Mouse (Mus musculus) v-Abl transformed pro-B cells (cell line): Measurements from ENCODE around the gene BC051019.

Experiments used
- in situ Hi-C, 2 experiments: fragments of 400-800 bp; cut with MboI; formaldehyde crosslinking; loops; one replicate each; pipeline ENCODE4 v1.15.1; 2025; ENCODE audit not compliant: unreplicated experiment in 2 of 2

The BC051019 gene

GRCm38 (mm10) chr7:109712198-109712597, 11.5 kb downstream of the BC051019 start:
- in situ Hi-C loops = loop anchor here (5.0 to 25.0 kb wide), 4 partner anchors 175 to 1075 kb away; no protein-coding TSS in a partner anchor

DNA sequence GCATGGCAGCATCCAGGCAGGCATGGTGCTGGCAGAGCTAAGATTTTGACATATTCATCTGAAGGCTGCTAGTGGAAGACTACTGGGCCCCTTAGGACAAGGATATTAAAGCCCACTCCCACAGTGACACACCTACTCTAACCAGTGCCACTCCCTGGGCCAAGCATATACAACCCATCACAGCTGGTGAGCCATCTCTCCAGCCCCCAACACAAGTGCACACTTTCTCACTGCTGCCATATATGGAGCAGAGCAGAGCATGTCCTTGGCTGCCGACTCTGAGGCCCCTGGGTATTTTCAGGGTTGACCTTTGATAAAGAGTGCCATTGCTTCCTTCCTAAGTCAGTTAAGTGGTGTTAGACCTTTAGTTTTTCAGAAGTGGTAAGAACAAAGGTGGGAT, 13.6 kb downstream of the BC051019 start:
- in situ Hi-C loops = loop anchor here (5.0 to 25.0 kb wide), 4 partner anchors 177 to 1077 kb away; no protein-coding TSS in a partner anchor

- in situ Hi-C loops = loop anchor here (5.0 to 25.0 kb wide), 9 partner anchors 98 to 1078 kb away; partner anchors contain the start of gene Adm (in 2 of the 2)
Measured at GRCm38 (mm10) chr7:109708961-109709382, 14.7 kb downstream of the BC051019 start.

DNA sequence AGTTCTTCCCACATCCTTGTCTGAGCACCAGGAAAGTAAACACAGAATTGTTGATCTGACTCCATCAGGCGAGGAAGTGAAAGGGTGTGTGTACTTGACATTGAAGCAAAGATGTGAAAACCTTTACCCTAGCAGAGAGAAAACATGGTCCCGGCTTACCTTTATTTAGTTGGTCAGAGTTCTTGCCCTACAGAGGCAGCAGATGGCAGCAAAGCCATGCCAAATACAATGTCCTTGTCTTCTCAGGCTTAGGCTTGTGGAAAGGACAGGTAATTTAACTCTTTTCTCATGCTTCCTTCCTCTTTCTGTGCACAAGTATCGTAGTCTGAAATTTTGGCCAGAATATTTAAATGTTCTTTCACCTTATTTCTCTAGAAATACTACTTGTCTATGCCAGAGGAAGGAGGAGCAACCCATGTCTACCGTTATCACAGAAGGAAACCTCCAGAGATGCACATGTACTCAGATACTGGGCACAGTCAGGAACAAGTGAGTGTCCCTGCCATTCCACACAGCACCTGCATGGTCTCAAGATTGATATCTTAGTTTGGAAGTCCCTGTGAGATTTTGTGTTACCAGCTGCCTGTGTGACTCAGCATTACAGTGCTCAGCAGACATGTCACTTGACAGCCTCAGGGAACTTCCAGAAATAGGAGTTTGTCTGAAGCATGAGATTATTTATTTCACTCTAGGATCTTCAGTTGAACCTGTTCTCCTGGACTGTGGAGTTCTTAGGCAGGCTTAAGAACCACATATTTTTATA, 16.4 kb downstream of the BC051019 start:
- in situ Hi-C loops = loop anchor here (5.0 to 25.0 kb wide), 9 partner anchors 100 to 1080 kb away; partner anchors contain the start of gene Adm (in 2 of the 2)

DNA sequence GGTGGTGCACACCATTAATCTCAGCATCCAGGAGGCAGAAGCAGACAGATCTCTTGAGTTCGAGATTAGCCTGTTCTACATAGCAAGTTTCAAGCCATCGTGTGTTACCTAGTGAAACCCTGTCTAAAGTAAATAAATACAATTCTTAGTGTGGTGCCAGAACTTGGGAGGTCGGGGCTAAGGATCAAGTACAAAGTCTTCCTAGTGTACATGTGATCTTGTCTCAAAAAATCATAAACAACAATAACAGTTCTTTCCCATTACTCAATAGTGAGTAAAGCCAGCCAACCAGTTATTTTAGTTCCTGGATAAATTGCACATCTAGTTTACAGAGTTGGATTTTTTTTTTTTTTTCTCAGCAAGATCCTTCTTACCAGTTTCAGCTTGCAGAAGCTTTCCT, 19.2 kb downstream of the BC051019 start:
- in situ Hi-C loops = loop anchor here (10.0 to 25.0 kb wide), 5 partner anchors 380 to 1083 kb away; partner anchors contain the start of gene Adm (in 1 of the 2)

- in situ Hi-C loops = loop anchor here (10.0 to 25.0 kb wide), 5 partner anchors 381 to 1083 kb away; partner anchors contain the start of gene Adm (in 1 of the 2)
Measured at GRCm38 (mm10) chr7:109704016-109704377, 19.7 kb downstream of the BC051019 start.

GRCm38 (mm10) chr7:109703190-109704015, 20.2 kb downstream of the BC051019 start, which contains the start of the genes St5 and Akip1:
St5 (minus strand) TSS chr7:109703605.
Akip1 (plus strand) TSS chr7:109703690.
- in situ Hi-C loops = loop anchor here (10.0 to 25.0 kb wide), 5 partner anchors 381 to 1084 kb away; partner anchors contain the start of gene Adm (in 1 of the 2)

DNA sequence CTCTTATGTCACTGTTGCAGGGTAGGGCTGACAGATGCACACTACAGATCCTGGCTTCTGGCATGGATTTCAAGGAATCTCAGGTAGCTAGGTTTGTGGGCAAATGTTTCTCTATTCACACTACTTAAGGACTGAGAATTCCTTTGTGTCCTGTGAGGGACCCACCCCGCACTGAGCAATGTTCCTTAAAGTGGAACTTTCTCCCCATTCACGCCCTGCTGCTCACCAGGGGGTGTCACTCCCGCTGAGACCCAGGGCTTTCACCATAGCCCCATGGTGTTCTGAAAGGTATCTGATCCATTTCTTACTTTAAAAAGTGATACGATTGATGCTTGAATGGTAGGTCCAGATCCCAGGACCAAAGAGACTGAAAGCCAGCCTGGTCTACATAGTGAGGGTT, 20.9 kb downstream of the BC051019 start:
- in situ Hi-C loops = loop anchor here (10.0 to 25.0 kb wide), 5 partner anchors 382 to 1085 kb away; partner anchors contain the start of gene Adm (in 1 of the 2)

- in situ Hi-C loops = loop anchor here (10.0 to 25.0 kb wide), 5 partner anchors 385 to 1087 kb away; partner anchors contain the start of gene Adm (in 1 of the 2)
Measured at GRCm38 (mm10) chr7:109700213-109700612, 23.4 kb downstream of the BC051019 start.

- in situ Hi-C loops = no loop called here
Measured at GRCm38 (mm10) chr7:109695339-109695726, 28.3 kb downstream of the BC051019 start.

DNA sequence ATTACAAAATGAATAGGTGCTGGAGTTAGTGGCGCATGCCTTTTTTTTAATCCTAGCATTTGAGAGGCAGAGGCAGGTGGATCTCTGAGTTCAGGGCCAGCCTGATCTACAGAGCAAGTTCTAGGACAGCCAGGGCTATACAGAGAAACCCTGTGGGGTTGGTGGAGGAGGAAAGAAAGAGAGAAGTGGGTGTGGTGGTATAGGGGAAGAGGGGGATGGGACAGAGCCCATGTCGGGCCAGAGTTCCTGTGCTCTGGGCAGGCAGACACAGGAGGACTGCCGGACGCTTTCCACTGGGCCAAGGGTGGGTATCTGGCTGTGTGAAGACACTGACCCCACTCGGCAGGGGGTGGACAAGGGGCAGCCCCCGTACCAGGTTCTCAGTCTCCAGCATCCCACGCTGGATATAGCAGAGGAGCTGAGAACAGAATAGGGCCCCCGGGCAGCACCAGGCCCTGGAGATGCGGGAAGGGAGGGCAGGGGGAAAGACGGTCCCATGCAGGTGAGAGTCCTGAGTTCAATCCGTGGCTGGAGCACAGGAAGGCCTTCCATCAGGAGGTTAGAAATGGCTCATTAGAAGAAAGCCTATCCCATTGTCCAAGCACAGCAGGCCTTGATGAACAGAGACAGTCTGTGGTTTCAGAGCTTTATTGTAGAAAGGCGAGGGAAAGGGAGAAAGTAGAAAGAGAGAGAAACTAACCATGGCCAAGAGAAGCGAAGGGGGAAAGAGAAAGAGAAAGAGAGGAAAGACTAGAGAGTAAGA, 28.9 kb downstream of the BC051019 start:
- in situ Hi-C loops = no loop called here

- in situ Hi-C loops = no loop called here
Measured at GRCm38 (mm10) chr7:109690961-109691360, 32.7 kb downstream of the BC051019 start.

GRCm38 (mm10) chr7:109690101-109690500, 33.5 kb downstream of the BC051019 start:
- in situ Hi-C loops = no loop called here

DNA sequence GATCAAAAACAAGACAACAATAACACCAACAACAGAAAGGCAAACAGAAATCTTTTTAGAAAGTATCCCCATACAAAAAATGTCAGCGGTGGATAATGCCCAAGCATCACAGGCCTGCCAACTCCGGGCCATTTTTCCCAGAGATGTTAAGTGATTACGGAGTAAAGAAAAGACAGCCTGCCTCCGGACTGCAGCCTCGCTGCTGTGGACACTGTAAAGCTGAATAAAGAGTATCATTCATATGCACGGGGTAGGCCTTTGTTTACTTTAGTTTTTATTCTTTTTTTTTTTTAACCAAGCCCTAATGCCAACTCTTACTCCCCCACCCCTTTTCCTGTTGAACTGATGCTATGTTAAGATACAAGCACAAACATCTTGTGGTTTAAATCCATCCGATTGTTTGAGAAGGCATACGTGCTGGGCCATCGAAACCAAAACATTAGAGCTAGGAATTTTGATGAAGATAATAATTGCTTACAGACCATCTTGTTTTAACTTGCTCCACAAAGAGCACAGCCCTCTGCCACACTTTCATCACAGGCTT, 37.0 kb downstream of the BC051019 start:
- in situ Hi-C loops = loop anchor here in 1 of 2 experiments (10.0 kb wide), 1 partner anchor 152 kb away; no protein-coding TSS in a partner anchor

DNA sequence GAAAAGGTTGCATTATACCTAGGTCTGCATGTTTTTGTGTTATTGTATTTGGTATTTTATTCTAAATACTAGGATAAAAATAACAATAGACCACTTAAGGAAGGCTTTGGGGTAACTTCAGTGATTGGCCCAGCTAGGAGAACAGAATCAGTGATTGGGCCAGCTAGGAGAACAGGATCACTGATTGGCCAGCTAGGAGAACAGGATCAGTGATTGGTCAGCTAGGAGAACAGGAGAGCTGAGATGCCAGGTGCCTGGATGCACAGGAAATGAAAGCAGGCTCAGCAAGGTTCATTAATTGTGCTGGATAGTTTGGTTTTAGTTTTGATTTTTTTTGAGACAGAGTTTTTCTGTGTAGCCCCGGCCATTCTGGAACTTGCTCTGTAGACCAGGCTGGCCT, 42.8 kb downstream of the BC051019 start:
- in situ Hi-C loops = loop anchor here in 1 of 2 experiments (10.0 kb wide), 1 partner anchor 146 kb away; no protein-coding TSS in a partner anchor

DNA sequence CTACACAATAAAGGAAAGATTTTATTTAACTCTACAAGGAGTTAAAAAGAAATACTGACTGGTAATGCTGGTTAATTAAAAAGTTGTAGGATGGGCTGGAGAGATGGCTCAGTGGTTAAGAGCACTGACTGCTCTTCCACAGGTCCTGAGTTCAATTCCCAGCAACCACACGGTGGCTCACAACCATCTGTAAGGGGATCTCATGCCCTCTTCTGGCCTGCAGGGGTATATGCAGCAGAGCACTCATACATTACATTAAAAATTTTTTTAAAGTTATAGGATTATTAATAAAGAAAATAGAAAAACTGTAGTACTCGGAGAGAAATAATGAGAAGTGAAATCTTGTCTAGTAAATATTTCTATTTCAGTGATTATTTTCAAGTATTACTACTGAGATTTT, 43.4 kb downstream of the BC051019 start:
- in situ Hi-C loops = loop anchor here in 1 of 2 experiments (10.0 kb wide), 1 partner anchor 145 kb away; no protein-coding TSS in a partner anchor

DNA sequence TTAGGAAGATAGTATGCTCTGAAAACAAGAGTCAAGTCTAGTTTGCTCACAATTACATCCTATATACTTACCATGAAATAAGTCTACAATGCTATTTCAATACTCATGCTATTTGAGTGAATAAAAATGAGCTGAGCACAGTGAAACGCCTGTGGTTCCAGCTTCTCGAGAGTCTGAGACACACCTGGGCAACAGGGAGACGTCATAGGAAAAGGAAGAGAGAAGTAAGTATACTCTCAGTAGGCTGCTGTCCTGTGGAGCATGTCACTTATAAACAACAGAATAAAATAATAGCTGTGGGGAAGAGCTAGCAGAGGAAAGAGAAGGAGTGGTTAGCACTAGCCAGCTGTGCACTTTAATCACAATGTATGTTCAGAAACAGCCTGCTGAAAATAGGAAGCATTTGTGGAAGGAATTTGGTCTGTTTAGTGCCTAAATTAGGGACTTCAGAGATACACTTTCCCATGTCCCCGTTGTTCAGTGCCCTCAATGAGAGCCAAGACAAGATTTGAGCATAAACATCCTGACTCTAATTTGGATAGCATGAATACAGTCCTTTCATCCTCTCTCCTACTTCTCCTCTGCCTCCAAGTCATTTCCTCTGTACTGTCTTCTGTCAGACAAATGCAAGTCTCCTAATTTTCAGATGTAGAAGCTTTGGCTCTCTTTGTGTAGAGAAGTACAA, 48.6 kb downstream of the BC051019 start:
- in situ Hi-C loops = no loop called here

DNA sequence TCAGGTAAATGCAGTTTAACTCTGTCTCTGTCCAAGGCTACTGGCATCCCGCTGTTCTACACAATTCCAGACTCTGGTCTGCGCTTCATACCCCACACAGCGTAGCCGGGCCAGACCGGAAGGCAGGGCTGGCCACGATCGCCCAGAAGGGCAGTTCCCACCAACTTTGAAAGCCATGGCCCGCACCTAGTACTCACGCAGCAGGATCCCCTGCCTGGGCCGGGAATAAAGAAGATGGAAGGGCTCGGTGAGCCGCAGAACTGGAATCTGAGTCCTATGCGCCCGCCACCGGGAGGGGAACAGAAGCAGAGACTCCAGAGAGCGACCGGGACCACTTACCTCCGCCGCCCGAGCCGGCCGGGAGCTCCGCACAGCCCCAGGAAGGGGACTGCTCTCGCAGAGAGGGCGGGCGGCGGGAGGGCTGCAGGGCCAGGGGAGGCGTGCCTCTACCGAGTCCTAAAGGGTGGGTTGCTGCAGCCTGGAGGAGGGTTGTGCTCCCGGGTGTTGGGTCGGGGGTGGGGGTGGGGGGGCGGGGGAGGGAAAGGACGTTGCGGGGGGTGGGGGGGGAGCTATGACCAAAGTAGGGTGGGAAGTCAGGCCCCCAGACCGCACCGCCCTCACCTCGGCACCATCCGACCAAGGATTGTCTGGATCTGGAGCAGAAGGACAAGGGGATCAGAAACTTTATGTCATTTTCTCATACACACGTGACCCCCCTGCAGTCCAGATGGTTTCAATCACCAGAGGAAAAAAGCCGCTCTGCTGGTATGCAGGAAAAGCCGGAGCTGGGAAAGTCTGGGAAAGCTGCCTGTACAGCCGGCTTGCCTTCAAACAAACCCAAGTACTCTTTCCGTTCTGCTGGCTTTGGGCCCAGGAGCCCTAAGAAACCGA, 51.8 kb downstream of the BC051019 start:
- in situ Hi-C loops = no loop called here
